Mouse (Mus musculus) fat pad, adult 2 months (tissue): Measurements from ENCODE around the gene Cnn2.
A peak's percentile ranks its signal among the peaks of the same experiment; 100 is the strongest.

Source experiments
- DNase-seq: peaks from one replicate; pipeline ENCODE4 v3.0.0-alpha.2; 2011; ENCODE audit warnings: low read depth, low spot score; ENCODE audit errors: extremely low read depth

Cnn2 gene

DNA sequence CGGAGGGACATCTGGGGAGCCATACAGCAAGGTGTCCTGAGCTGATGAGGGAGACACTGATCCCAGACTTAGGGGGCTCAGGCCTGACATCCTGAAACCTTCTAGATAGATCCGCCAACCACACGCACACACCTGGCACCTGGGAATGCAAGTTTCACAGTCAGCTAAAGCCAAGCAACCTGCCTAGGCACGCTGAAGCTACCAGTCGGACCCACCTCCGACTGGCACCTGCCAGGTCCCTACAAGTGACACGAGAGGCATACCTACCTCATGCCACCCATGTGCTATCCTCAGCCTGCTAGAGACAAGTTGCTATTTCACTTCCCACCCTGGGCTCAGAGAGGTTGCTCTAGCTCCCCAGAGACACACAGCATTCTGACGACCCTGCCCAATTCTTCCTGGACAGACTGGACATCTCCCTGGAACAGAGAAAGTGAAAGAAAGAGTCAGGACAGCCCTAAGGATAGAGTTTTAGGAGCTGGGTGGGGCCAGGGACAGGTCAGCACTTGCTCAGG, 945 bp downstream of the Cnn2 start:
- peak; percentile 58 for DNase-seq

DNA sequence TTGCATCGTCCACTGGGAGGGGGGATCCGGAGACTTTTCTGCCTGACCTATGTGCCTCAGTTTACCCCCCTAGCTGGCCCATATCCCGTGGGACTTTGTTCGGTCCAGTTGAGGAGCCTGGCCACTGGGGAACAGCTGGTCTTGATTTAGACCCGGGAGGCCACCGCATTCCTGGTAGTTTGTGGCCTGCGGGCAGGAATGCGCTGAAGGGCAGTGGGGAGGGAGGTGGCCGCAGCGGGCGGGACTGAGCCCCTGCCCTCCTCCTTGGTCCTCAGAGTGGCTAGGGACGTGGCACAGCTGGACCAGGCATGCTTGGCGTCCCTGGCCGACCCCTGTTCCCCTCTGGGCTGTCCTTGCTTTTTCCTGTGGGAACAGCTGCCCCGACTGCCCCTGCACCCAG, 1.5 kb downstream of the Cnn2 start:
- no peak for DNase-seq

DNA sequence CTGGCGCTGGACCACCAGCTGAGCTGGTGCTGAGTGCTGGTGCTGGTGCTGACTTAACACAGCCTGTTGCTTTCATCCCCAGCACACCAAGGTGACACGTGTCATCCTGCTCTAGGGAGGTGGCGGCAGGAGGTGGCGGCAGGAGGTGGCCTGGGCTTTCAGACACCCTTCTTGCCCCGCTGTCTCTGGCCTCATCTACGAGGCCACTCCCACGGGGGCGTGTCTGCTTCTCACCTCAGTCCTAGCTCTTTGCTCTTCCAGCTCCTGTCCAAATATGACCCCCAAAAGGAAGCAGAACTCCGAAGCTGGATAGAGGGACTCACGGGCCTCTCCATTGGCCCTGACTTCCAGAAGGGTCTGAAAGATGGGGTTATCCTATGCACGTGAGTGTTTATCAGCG, 2.7 kb downstream of the Cnn2 start:
- no peak for DNase-seq

DNA sequence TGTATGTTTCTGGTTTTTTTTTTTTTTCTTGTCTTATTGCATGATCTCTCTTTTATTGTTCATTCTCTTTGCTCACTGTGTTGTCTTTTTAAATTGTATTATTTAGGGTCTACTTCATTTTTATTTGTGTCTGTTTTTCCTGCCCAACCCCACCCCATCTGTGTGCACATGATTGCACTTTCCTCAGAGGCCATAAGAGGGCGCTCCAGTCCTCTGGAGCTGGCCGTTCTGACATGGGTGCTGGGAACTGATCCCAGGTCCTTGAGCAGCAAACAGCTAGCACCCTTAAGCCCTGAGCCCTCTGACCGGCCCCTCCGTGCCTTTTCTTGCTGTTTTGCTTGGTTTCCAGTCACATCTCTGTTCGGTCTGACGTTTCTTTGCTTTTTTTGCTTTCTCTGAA, 3.2 kb downstream of the Cnn2 start:
- no peak for DNase-seq

DNA sequence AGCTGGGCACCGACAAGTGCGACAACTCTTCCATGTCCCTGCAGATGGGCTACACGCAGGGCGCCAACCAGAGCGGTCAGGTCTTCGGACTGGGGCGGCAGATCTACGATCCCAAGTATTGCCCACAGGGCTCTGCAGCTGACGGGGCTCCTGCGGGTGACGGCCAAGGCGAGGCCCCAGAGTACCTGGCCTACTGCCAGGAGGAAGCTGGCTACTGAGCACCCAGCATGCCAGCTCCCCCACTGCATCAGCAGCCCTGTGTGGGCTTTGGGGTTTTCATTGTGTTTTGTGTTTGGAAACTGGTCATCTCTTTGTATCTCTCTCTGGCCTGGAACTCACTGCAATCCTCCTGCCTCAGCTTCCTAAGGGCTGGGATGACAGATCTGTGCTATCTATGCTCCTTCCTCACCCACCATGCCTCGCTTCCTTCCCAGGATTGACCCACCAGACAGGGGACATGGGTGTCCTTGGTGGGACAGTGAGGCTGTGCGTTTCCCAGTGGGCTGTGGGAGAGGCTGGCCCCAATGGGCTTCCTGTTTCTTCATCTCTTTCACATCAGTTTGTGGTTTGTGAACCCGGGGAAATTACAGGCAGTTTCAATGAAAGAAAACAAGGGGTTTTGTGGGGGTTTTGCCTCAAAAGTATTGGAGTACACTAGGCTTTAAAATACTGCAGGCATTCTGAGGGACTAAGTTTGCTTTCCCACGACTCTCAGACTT, 6.2 kb downstream of the Cnn2 start:
- DNase-seq: no peak

DNA sequence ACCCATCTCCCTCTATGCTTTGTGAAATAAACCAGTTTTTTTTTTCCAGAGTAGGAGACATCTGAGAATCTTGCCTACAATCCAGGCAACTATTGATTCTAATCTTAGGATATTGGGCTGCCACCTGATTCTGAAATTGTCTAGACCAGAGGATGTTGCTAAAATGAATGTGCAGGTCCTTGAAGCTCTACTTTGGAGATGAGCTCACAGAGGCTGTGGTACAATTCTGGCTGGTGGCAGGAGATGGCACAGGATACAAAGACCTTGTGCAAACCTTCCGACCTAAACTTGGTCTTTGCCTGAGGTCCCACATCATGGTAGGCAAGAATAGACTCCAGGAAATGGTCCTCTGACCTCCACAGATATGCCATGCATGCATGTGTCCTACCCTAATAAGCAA, 7.3 kb downstream of the Cnn2 start:
- no peak for DNase-seq

DNA sequence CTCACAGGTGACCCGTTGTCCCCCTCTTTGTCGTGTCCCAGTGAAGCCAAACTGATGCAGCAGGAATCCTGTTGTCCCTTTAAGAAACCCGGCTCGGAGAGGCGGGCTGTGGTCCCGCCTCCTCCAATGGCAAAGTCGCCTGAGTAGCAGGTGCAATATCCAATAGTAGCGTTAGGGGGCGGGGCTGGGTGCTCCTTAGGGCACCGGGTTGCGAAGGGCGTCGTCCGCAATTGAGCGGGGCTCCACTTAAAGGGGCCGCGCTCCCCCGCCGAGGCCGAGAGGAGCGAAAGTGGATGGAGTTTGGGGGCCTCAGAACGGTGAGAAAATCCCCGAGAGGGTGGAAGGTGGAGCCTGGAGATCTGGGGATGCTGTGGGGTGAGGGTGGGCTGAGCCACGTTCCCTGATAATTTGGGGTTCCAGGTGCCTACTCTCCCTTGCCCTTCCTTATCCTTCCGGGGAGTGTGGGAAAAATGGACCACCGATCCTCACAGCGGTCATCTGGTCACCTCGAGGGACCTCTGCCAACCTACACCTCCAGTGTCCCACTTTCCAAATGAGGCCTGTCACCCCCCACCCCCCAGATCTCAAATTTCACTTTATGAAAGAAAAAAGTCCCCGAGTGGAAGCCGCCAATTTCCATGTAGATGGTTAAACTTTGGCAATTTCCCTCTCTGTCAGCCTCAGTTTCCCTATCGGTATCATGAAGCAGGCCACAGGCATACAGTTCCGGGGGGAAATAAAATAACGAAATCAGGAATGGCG, 8.1 kb downstream of the Cnn2 start, which contains the start of gene Abca7:
TSS of gene Abca7 (plus strand) at position 223 of the 762 bp plus-strand sequence.
- no peak for DNase-seq

DNA sequence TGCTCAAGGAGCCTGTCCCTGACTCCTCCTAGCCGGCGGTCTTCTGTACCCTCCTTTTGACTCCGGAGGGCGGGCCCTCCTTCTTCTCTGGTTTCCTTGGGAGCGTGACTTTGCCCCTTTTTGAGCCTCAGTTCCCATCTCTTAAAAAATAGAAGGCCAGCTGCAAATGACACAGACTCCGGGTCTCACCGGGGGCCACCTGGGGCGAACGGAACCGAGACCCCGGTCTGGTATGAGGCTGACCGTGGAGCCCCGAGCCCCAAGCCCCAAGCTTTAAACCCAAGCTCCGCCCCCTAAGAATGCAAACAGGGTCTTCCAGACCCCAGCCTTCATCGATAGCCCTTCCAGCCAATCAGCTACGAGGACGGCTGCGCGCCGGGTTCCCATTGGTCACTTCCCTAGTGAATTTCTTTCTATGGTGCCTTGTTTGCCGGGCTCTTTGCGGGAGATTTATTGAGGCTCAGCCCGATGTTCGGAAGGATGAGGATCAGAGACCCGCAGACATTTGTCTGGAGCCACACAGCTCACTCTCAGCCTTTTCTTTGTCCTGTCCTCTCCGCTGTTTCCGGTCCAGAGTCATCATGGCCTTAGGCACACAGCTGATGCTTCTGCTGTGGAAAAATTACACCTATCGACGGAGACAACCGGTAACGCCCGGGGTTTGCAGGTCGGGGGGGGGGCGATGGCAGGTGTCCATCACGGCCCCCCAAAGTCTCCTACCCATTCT, 8.8 kb downstream of the Cnn2 start:
- no peak for DNase-seq

DNA sequence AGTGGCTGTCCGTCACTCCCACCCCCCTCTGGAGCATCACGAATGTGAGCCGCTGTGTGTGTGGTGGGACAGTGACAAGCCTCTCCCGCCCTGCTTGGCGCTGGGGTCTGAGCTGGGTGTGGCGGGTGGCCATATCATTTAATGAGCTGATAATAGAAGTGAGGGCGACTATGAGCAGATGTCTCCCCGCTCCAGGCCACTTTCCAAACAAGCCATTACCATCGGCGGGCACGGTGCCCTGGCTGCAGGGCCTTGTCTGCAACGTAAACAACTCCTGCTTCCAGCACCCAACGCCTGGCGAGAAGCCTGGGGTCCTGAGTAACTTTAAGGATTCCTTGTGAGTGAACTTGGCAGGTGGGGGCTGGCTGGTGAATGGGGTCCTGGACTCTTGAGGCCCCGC, 9.4 kb downstream of the Cnn2 start:
- no peak for DNase-seq

DNA sequence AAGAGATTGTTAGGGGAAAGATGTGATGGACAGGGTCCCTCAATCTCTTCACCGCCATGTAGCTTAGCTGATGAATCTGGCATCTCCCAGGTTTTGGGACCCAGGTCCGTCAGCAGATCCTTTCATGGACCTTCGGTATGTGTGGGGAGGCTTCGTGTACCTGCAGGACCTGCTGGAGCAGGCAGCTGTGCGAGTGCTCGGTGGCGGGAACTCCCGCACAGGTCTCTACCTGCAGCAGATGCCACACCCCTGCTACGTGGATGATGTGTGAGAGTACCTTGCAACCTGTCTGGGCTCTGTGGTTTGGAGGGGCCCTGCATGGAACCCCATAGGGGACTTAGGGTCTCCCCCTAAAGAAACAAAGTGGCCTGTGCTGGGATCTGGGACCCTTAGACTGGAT, 13.6 kb downstream of the Cnn2 start:
- no peak for DNase-seq

DNA sequence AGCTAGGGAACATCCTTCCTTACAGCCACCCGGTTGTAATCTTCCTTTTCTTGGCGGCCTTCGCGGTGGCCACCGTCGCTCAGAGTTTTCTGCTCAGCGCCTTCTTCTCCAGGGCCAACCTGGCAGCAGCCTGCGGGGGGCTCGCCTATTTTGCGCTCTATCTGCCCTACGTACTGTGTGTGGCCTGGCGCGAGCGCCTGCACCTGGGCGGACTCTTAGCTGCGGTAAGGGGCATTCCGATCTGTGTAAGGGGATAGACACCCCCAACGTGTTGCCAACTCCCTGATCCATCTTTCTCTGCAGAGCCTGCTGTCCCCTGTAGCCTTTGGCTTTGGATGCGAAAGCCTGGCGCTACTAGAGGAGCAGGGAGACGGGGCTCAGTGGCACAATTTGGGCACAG, 14.4 kb downstream of the Cnn2 start:
- no peak for DNase-seq

DNA sequence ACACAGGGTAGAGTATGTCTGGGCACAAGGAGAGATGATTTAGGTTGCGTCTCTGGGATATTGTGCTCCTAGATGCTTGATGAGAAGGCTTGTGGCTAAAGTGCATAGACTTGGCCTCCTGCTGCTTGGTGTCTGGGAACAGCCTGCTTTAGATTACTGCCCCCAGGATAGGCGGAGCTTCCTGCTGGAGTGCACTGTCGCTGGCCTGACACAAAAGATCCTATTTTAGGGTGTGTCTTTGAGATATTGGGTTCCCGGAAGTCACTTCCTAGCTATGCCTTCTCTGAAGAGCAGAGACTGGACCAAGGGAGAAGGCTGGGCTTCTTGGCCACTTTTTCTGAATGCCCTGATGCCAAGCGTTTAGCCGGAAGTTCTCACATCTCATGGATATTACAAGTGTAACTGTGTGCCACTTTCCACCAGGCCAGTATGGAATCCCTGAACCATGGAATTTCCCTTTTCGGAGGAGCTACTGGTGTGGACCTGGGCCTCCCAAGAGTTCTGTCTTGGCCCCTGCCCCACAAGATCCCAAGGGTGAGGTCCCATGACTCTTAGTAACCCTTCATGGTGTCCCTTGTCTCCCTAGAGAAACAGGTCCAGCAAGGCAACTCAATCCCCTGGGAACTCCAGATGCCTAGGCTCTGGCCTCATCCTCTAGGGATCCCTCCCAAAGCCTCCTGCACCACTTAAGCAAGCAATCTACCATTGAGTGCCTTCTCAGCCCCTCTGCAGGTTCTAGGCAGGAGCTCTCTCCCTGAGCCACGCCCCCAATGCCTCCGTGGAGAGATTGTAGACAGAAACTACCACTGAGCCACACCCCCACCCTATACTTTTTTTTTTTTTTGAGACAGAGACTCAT, 15.2 kb downstream of the Cnn2 start:
- DNase-seq: no peak

DNA sequence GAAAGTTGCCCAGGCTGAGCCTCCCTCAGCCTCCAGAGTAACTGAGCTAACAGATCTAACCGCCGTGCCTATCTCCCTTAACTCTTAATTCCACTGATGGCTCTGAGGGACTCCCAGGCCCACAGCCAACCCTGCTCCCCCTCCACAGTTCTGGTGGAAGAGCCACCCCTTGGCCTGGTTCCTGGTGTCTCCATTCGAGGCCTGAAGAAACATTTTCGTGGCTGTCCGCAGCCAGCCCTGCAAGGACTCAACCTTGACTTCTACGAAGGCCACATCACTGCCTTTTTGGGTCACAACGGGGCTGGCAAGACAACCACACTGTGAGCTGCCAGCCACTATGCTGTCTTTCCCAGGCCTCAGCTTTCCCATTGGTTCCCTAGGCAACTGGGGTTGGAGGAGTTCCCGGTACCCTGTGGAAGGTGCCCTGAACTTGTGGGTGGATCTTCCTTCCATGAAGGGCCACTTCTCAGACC, 15.9 kb downstream of the Cnn2 start:
- no peak for DNase-seq

DNA sequence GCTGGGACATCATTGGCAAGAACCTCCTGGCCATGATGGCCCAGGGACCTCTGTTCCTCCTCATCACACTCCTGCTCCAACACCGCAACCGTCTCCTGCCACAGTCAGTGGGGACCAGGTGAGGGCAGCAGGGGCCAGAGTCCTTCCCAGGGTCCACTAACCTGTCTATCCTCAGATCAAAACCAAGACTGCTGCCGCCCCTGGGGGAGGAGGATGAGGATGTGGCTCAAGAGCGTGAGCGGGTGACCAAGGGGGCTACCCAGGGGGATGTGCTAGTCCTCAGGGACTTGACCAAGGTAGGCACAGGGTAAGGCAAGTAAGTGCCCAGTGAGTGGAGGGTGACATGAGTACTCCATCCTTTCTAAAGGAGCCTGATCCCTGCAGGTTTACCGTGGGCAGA, 23.4 kb downstream of the Cnn2 start:
- no peak for DNase-seq

DNA sequence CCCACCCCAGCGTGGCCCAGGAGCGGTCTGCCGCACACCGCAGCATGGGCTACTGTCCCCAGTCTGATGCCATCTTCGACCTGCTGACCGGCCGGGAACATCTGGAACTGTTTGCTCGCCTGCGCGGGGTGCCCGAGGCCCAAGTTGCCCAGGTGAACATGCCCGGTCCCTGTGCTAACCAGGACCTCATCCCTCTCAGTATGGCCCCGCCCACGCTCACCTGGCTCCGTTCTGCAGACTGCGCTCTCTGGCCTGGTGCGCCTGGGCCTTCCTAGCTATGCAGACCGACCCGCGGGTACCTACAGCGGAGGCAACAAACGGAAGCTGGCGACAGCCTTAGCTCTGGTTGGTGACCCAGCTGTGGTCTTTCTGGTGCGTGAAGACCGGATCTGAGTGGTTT, 25.2 kb downstream of the Cnn2 start:
- no peak for DNase-seq

DNA sequence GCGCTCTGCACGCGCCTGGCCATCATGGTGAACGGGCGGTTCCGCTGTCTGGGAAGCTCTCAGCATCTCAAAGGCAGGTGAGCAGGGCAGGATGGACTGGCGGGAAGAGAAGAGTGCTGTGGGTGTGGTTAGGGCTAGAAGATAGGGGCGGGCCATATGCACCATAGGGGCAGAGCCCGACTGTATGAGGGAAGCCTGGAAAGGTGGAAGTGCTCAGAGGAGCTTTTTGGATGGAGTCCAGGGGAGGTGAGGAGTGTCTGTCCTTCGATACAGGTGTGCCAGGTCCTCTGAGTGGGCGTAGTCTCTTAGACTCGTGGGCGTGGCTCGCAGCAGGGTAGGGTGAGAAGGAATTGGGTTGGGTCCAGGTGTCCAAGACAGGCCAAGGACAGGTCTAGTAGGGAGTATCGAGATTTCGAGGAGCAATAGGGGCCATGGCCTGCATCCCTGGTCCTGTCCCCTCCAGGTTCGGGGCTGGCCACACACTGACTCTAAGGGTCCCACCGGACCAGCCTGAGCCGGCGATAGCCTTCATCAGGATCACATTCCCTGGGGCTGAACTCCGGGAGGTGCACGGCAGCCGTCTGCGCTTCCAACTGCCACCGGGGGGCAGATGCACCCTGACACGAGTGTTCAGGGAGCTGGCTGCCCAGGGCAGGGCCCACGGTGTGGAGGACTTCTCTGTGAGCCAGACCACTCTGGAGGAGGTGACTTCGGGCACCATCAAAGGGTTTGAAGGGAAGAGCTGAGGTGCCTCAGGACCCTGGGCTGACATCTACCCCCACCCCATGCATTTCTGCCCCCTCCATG, 26.3 kb downstream of the Cnn2 start:
- no peak for DNase-seq

DNA sequence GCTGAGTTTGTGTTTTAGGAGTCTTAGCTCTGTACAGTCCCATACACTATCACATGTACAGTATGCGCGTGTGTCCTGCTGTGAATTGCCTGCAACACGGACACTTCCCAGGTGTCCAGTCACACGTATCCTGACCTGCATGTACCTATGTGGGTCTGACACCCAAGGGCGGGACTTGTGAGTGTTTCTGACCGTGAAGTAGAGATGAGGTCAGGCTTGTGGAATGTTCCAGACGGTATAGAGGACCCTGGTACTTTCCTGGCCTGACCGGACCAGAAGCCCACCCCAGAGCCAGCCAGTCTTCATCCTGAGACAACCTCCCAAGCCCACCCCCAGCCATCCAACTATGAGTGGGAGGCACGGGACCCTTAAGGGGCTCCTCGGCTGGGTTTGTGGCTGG, 27.2 kb downstream of the Cnn2 start:
- no peak for DNase-seq

DNA sequence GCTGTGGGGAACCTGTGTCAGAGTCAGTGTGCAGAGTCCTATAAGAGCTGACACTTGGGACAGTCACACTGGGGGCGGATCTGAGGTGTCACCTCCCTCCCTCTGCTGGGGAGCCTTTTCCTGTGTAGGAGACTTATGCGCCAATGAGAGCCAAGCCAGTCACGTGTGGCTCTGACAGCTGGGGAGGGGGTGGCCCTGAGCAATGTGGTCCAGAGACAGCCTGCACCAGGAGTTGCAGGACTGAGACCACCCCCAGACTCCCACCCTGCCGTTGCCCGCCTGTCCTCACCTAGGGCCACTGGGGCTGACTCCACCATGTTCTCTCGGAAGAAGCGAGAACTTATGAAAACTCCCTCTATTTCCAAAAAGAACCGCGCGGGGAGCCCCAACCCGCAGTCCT, 28.1 kb downstream of the Cnn2 start, which contains the start of gene Arhgap45:
TSS of gene Arhgap45 (plus strand) at position 143 of the 400 bp plus-strand sequence.
- DNase-seq: no peak

DNA sequence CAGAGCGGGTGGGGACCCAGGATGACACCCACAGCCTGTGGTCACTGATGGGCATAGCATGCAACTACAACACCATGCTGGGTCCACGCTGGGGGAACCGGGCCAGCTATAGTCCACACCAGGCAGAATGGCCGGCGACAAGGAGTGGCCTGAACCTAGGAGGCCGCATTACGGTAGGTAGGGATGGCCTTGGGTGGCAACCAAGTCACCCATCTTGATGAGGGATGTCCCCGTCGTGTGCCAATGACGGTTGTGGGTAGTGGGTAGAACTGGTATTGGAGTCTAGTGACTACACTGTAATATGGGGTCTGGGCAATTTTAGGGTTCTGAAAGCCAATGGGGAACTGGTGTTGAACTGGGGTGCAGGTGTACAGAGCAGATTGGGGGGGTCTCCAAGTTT, 28.5 kb downstream of the Cnn2 start:
- DNase-seq: no peak

DNA sequence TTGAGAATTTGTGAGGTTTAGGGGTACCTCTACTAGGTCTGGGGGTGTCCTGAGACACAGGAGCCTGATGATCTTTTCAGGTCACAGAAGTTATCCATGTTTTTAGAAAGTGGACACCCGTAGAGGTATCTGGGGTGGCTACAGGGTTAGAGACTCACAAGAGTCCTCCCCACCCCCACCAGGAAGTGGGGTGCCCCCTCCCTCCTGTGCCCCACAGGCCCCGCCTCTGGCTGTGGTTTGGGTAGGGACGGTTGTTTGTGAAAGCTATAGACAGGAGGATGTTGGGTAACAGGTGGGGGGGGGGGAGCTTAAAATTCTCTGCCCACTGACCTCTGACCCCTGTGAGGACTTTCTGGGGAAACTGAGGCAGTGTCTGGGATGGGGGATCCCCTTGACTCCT, 29.0 kb downstream of the Cnn2 start:
- no peak for DNase-seq
